Mouse (Mus musculus): Measurements from ENCODE around the gene Foxn3. TPM values are rescaled to one million over a fixed set of nuclear protein-coding genes. Genes with fewer than 3 reads are reported as not detected.

Foxn3 gene
- polyA plus RNA-seq, 1 experiment from 2014 or later = 63.5 TPM

DNA sequence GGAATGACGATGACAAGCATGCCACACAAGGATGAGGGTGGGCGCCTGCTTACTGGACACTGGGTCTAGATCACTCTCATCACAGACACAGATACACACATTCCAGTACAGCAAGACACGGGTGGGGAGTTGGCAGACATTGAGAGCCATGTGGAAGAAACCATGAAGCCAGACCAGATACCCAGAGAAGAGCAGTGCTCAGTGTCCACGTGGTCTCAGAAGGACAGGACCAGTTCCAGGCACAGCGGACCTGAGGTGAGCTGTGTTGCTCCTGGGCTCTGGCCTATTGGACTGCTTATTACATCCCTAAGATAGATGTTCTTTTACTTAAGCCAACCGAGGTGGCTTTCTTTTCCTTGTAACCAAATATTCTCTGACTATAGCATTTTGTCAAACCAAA lies 188.0 kb downstream of the Foxn3 start:
- Histone ChIP-seq H3K4me1 (peaks cover 13% of the 10 kb centered on the region; the same call in 1 of the 2 replicates), H3K9ac (no peak overlapping the region), H3K27me3 (no peaks in the 10 kb centered on the region), H3K4me3 (no peak overlapping the region), H3K27ac (no peak overlapping the region), H3K4me2 (no peak overlapping the region), H3K9me3 (no peaks in the 10 kb centered on the region), H3K36me3 (peaks cover 5% of the 10 kb centered on the region; the same call in 1 of the 2 replicates)
- ATAC-seq (ENCODE audit: borderline replicate concordance, extremely low read depth, low FRiP score, low TSS enrichment) = no peak
- WGBS = 82% methylated on average over 6 of the region's 6 CpGs

- Histone ChIP-seq H3K9ac (no peak overlapping the region), H3K4me3 (no peak overlapping the region), H3K9me3 (no peaks in the 10 kb centered on the region), H3K27ac (no peak overlapping the region), H3K27me3 (no peaks in the 10 kb centered on the region), H3K36me3 (peaks cover 5% of the 10 kb centered on the region; the same call in 1 of the 2 replicates), H3K4me2 (no peak overlapping the region), H3K4me1 (peaks cover 16% of the 10 kb centered on the region; the same call in 1 of the 2 replicates)
- no peak for ATAC-seq (ENCODE audit: borderline replicate concordance, extremely low read depth, low FRiP score, low TSS enrichment)
- 65% methylated on average over 12 of the region's 12 CpGs for WGBS
Measured at GRCm38 (mm10) chr12:99374099-99374600, 189.2 kb downstream of the Foxn3 start.

DNA sequence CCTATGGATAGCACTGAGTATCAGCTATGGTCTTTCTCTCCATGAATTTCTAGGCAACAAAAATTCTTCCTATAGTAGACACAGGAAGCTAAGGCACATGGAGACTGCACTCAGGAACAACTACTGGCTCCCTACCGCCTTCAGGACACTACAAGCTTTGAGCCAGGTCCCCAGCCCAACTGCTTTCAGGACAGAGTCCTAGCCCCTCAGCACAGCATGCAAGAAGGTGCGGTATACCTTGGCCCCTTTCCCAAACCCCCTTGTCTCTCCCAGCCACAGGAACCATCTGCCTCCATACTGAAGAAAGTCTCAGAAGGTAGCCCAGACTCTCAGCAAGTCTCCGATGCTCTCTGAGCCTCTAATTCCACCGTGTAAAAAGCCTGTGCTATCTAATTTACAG lies 189.8 kb downstream of the Foxn3 start:
- peaks cover 16% of the 10 kb centered on the region; the same call in 1 of the 2 replicates for H3K4me1 ChIP-seq
- 78% methylated on average over 4 of the region's 4 CpGs for WGBS
- no peak overlapping the region for H3K4me2 ChIP-seq
- no peak overlapping the region for H3K4me3 ChIP-seq
- H3K27ac ChIP-seq = no peak overlapping the region
- no peaks in the 10 kb centered on the region for H3K9me3 ChIP-seq
- no peak for ATAC-seq (ENCODE audit: borderline replicate concordance, extremely low read depth, low FRiP score, low TSS enrichment)
- H3K9ac ChIP-seq = no peak overlapping the region
- peaks cover 5% of the 10 kb centered on the region; the same call in 1 of the 2 replicates for H3K36me3 ChIP-seq
- no peaks in the 10 kb centered on the region for H3K27me3 ChIP-seq

DNA sequence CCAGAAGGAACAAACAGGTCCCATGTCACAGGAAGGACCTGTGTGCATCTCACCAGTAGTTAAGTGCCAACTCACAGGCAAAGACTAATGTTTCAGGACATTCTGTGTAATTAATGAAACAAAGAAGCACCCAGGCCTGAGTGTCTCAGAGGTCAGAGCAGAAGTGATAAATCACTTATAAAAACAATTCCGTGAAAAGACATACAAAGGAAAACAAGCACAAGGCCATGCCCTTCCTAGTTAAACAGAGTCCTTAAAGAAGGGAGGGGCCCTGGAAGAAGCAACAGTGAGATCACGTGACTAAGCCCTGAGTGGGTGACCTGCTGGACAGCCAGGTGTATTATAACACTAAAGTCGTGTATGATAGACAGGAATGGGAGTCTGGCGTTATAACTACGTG lies 191.9 kb downstream of the Foxn3 start:
- H3K4me2 ChIP-seq = no peak overlapping the region
- WGBS = 42% methylated on average over 5 of the region's 5 CpGs
- no peak for ATAC-seq (ENCODE audit: borderline replicate concordance, extremely low read depth, low FRiP score, low TSS enrichment)

GRCm38 (mm10) chr12:99368251-99368650 lies 195.1 kb downstream of the Foxn3 start:
- H3K36me3 ChIP-seq = no peaks in the 10 kb centered on the region
- no peak for ATAC-seq (ENCODE audit: borderline replicate concordance, extremely low read depth, low FRiP score, low TSS enrichment)
- H3K4me2 ChIP-seq = no peak overlapping the region
- H3K27me3 ChIP-seq = no peaks in the 10 kb centered on the region
- H3K9me3 ChIP-seq = no peaks in the 10 kb centered on the region
- H3K4me3 ChIP-seq = no peak overlapping the region
- H3K9ac ChIP-seq = no peak overlapping the region
- H3K27ac ChIP-seq = no peak overlapping the region
- peaks cover 7% of the 10 kb centered on the region; the same call in 1 of the 2 replicates for H3K4me1 ChIP-seq
- WGBS = 91% methylated on average over 10 of the region's 10 CpGs

More for the DNA sequence above, 191.9 kb downstream of the Foxn3 start:
- Histone ChIP-seq H3K27ac (no peak overlapping the region), H3K9ac (no peak overlapping the region), H3K4me1 (peaks cover 10% of the 10 kb centered on the region; the same call in 1 of the 2 replicates), H3K4me3 (no peak overlapping the region), H3K36me3 (peaks cover 5% of the 10 kb centered on the region; the same call in 1 of the 2 replicates), H3K27me3 (no peaks in the 10 kb centered on the region), H3K9me3 (no peaks in the 10 kb centered on the region)

DNA sequence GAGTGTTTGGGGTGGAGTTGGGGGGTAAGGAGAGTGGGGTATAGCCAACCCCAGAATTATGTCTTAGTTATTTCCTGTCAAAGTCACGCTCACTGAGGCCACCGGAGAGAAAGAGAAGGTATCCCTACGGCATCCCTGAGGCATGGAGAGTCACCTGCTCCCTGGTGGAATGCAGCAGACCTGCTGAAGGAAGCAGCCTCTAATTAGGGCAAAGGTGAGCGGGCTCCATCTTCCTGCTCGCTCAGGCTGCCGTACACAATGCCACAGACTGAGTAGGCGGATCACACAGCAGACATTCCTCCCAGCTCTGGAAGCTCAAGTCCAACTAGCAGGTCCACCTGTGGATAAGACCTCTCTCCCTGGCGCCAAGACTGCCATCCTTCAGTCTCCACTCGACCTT lies 197.4 kb downstream of the Foxn3 start:
- Histone ChIP-seq H3K4me2 (no peak overlapping the region), H3K27me3 (no peaks in the 10 kb centered on the region), H3K4me3 (no peak overlapping the region), H3K36me3 (no peaks in the 10 kb centered on the region), H3K27ac (no peak overlapping the region), H3K9ac (no peak overlapping the region), H3K4me1 (peaks cover 20% of the 10 kb centered on the region), H3K9me3 (no peaks in the 10 kb centered on the region)
- ATAC-seq (ENCODE audit: borderline replicate concordance, extremely low read depth, low FRiP score, low TSS enrichment) = no peak
- 66% methylated on average over 9 of the region's 9 CpGs for WGBS

GRCm38 (mm10) chr12:99364201-99364600 lies 199.2 kb downstream of the Foxn3 start:
- H3K36me3 ChIP-seq = no peaks in the 10 kb centered on the region
- no peaks in the 10 kb centered on the region for H3K27me3 ChIP-seq
- no peak overlapping the region for H3K4me2 ChIP-seq
- no peak for ATAC-seq (ENCODE audit: borderline replicate concordance, extremely low read depth, low FRiP score, low TSS enrichment)
- H3K4me3 ChIP-seq = no peak overlapping the region
- H3K4me1 ChIP-seq = peaks cover 22% of the 10 kb centered on the region
- H3K27ac ChIP-seq = no peak overlapping the region
- no peaks in the 10 kb centered on the region for H3K9me3 ChIP-seq
- WGBS = 58% methylated on average over 6 of the region's 6 CpGs
- no peak overlapping the region for H3K9ac ChIP-seq

- H3K4me1 ChIP-seq = peaks cover 22% of the 10 kb centered on the region
- no peak overlapping the region for H3K27ac ChIP-seq
- no peaks in the 10 kb centered on the region for H3K9me3 ChIP-seq
- no peak overlapping the region for H3K4me2 ChIP-seq
- H3K4me3 ChIP-seq = no peak overlapping the region
- no peaks in the 10 kb centered on the region for H3K36me3 ChIP-seq
- WGBS = 82% methylated on average over 6 of the region's 6 CpGs
- H3K27me3 ChIP-seq = no peaks in the 10 kb centered on the region
- no peak for ATAC-seq (ENCODE audit: borderline replicate concordance, extremely low read depth, low FRiP score, low TSS enrichment)
- H3K9ac ChIP-seq = no peak overlapping the region
Measured at GRCm38 (mm10) chr12:99363024-99363423, 200.4 kb downstream of the Foxn3 start.

GRCm38 (mm10) chr12:99361752-99362132 lies 201.6 kb downstream of the Foxn3 start:
- H3K4me1 ChIP-seq = peaks cover 22% of the 10 kb centered on the region

GRCm38 (mm10) chr12:99360958-99361751 lies 202.2 kb downstream of the Foxn3 start:
- H3K4me1 ChIP-seq = peaks cover 22% of the 10 kb centered on the region
- 60% methylated on average over 8 of the region's 8 CpGs for WGBS
- H3K4me2 ChIP-seq = no peak overlapping the region
- peak overlapping the region; percentile 13; the same call in 1 of the 2 replicates for H3K27ac ChIP-seq
- no peaks in the 10 kb centered on the region for H3K27me3 ChIP-seq
- no peaks in the 10 kb centered on the region for H3K36me3 ChIP-seq
- no peak overlapping the region for H3K9ac ChIP-seq
- ATAC-seq (ENCODE audit: borderline replicate concordance, extremely low read depth, low FRiP score, low TSS enrichment) = no peak
- H3K4me3 ChIP-seq = no peak overlapping the region
- H3K9me3 ChIP-seq = no peaks in the 10 kb centered on the region

More at GRCm38 (mm10) chr12:99361752-99362132, 201.6 kb downstream of the Foxn3 start:
- Histone ChIP-seq H3K4me3 (no peak overlapping the region), H3K9ac (no peak overlapping the region), H3K9me3 (no peaks in the 10 kb centered on the region), H3K27ac (peak overlapping the region; percentile 13; the same call in 1 of the 2 replicates), H3K27me3 (no peaks in the 10 kb centered on the region), H3K4me2 (no peak overlapping the region), H3K36me3 (no peaks in the 10 kb centered on the region)
- no peak for ATAC-seq (ENCODE audit: borderline replicate concordance, extremely low read depth, low FRiP score, low TSS enrichment)
- WGBS = 49% methylated on average over 5 of the region's 5 CpGs

- peaks cover 20% of the 10 kb centered on the region for H3K4me1 ChIP-seq
Measured at GRCm38 (mm10) chr12:99358698-99359097, 204.7 kb downstream of the Foxn3 start.

DNA sequence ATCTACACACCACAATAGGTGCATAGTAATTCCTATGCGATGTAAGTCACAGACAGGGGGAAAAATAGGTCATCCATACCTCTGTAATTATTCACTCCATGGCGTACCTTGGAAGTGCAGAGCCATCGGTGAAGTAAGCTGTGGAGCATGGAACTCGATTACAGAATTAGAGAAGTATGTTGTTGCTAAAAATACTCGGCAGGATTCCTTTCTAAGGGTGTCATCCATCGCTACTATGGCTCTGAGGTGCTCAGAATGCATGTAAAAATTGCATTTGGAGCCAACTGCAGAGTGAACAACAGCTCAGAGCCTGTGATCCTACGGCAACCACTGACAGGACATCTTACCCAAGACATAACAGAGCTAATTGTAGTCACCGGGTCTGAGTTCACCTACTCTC lies 206.7 kb downstream of the Foxn3 start:
- no peak for ATAC-seq (ENCODE audit: borderline replicate concordance, extremely low read depth, low FRiP score, low TSS enrichment)
- Histone ChIP-seq H3K9ac (no peak overlapping the region), H3K4me3 (no peak overlapping the region), H3K27me3 (no peaks in the 10 kb centered on the region), H3K27ac (no peak overlapping the region), H3K4me2 (no peak overlapping the region), H3K9me3 (no peaks in the 10 kb centered on the region), H3K4me1 (peaks cover 30% of the 10 kb centered on the region), H3K36me3 (no peaks in the 10 kb centered on the region)
- WGBS = 82% methylated on average over 8 of the region's 8 CpGs

More at GRCm38 (mm10) chr12:99358698-99359097, 204.7 kb downstream of the Foxn3 start:
- no peak overlapping the region for H3K4me3 ChIP-seq
- no peak overlapping the region for H3K27ac ChIP-seq
- no peaks in the 10 kb centered on the region for H3K36me3 ChIP-seq
- no peaks in the 10 kb centered on the region for H3K27me3 ChIP-seq
- no peaks in the 10 kb centered on the region for H3K9me3 ChIP-seq
- no peak overlapping the region for H3K9ac ChIP-seq
- 86% methylated on average over 5 of the region's 5 CpGs for WGBS
- no peak overlapping the region for H3K4me2 ChIP-seq
- no peak for ATAC-seq (ENCODE audit: borderline replicate concordance, extremely low read depth, low FRiP score, low TSS enrichment)

Measured in lung, embryonic 15.5 days (tissue).